Mouse (Mus musculus): ENCODE data around the gene Baz1b.
A peak's percentile ranks its signal among the peaks of the same experiment; 100 is the strongest.

The Baz1b gene

DNA sequence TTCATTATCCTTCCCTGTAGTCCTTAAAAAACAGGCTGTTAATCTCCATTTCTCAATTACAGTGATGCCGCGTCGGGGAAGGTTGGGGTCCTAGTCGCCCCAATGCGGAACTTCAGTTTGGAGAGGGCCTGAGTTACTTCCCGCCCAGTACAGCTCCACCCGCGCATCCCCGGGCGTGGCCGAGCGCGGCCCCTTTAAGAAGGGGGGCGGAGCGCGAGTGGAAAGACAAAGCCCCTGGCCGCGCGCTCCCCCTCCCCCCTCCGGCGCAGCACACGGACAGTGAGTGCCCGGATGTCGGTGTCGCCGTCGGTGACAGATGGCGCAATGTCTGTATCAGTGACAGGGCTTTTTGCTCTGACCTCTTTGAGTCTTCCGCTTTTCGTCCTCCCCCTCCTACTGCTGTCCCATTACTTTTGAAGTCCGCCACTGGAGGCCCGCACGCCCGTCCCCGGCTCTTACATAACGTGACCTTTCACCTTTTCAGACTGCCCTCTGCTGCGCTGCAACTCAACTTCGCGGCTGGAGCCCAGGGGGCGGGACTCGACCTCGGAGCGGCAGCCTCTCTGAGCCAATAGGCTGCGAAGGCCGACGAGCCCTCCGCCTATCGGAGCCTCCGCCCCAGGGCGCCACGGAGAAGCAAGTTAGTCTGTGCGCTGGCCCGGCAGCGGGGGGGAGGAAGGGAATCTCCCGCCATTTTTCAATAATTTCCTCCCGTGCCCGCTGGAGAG is at the start of gene Baz1b:
Gene Baz1b, plus strand, starts transcription at position 644 of the 728 bp plus-strand sequence.
- DNase-seq, result peak; percentile 99

DNA sequence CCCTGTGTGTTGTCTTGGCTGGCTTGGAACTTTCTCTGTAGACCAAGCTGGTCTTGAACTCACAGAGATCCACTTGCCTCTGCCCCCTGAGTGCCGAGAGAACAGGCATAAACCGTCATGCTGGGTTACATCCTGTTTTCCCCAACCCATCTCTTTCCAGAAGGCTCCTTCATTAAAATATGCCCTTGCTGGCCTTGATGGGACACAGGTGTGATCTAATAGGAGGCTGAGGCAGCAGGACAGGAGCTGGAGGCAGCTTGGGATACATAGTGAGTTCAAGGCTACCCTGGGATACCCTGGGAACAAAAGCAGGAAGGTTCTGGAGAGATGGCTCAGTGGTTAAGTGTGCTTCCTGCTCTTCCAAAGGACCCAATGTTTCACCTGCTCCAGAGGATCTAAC is 47.2 kb upstream of the Baz1b start:
- no peak for DNase-seq

DNA sequence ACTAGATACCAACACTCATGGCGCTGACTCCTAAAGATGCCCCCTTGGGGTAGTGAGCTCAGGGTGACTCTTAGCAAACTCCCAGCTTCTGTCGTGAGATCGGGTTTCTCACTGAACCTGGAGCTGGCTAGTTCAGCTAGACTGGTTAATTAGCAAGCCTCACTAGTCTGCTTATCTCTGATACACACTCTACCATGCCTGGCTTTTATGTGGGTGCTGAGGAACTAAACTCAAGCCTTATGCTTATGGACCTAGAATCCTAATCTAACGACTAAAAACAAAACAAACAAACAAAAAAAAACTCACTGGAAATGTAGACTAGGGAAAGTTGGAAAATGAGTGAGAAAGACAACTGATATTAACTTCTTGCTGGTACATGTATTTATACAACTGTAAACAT is 42.6 kb upstream of the Baz1b start:
- DNase-seq, result no peak

DNA sequence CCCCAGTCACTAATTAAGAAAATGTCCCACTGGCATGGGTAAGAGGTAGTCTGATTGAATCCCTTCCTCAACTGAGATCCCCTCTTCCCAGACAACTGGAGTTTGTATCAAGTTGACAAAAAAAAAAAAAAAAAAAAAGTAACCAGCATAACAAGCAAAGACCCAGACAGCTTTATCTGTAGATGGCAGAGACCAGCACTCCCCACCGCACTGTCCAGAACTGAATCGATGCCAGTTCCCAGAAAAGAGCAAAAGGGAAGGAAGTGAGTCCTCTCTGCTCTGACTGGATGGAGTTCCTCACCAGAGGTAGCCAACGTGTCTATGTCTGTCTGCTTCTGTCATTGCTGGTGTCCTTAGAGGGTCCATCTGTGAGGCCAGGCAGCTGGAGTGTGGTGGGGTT is 41.5 kb upstream of the Baz1b start:
- no peak for DNase-seq

DNA sequence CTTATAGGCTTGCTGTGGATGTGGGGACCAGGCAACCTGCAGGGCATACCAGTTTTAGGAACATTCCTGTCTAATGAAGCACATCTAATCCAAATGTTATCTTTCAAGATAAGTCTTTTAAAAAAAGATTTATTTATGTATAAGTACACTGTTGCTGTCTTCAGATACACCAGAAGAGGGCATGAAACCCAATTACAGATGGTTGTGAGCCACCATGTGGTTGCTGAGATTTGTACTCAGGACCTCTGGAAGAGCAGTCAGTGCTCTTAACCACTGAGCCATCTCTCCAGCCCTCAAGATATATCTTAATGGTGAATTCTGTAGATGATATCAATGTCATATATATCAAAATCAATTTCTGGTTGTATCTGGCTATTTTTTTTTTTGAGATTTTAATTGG is 41.1 kb upstream of the Baz1b start:
- DNase-seq, result no peak

DNA sequence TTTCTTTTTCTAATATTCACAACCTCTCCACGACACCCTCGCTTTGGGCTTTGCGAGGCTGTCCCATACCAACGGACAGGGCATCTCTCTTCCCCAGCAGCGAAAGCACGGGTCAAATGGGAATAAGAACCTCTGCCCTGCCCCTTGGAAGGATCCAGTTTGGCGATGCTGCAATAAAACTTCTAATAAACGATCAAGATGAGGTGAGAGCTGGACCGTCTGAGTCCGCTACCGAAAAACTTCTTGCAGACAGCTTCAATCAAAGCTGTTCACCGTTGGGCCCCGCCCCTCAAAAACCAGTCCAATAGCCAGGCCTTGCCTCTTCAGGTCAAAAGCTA is 38.4 kb upstream of the Baz1b start:
- DNase-seq, result no peak

DNA sequence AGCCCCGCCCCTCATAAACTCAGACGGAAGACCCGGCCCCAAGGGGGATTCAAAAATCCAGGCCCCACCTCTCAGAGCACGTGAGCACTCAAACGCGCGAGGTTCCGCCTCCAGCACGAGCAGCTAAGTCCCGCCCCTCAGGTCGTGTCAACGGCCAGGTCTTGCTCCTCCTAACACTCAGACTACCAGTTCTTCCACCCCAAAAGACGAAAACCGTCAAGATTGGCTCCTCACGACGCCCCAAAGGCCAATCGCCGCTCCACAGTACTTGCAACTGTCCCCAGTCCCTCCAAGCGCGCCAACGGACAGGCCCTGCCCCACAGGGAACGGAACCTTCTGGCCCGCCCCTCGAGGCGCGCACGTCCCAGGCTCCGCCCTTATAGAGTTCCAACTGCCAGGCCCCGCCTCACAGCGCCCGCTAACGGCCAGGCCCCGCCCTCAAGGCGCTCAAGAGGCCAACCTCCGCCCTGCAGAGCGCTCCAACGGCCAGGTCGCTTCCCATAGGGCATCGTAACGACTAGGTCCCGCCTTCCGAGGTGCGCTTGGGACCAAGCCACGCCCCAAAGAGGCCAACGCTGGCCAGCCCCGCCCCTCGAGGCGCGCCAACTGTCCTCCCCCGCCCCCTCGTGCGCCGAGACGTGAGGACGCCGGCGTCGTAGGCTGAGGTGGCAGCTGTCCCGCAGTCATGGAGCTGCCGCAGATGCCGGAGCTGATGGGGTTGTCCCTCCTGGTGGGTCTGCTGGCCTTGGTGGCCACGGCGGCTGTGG is 37.8 kb upstream of the Baz1b start, which contains the start of gene Tbl2:
Gene Tbl2, plus strand, starts transcription at position 605 of the 767 bp plus-strand sequence.
- peak; percentile 100 for DNase-seq

DNA sequence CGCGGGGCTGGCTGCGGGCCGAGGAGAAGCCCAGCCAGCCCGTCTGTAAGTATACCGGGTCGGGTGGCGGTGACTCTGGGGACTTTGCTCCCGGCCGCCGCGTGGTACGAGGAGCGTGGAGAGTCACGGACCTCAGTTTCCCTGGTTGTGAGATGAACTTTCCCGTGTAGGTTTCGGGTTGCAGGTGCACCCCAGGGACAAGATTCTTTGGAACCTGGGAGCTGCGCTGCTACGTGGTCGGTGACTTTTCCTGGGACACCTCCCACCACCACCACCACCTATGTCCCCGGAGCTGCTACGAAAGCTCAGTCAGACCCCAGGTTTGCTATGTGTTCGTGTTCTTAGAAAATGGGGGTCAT is 37.3 kb upstream of the Baz1b start:
- DNase-seq, result no peak

DNA sequence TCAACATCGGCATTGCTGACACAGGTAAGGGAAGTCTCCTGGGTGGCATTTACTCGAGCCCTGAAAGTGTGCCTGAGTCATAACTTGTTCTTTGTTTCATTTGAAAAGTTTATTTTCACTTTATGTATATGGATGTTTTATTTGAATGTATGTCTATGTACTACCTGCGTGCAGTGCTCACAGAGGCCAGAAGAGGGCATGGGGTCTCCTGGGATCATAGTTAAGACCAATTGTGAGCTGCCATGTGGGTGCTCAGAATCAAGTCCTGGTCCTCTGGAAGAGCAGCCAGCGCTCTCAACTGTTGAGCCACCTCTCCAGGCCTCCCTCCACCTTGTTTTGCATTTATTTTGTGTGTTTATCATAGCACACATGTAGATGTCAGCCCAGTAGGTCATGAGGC is 30.6 kb upstream of the Baz1b start:
- DNase-seq, result no peak

DNA sequence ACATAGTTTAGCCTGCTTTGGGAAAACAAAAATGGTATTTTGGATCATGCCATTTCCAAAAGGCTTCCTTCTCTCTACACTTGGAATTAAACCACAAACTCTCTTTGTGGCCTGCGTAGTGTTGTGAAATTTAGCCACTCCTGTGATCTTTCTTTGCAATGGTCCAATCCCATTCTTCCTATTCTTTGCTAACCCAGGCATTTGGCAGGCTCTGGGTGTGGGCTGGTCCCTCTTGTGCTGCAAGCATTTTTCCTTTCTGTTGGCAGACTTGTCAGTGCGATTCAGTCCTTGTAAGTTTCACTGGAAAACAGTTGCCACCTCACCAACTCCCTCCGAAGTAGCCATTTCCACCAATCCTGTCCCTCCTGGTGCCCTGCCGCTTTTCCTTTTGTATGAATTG is 25.8 kb upstream of the Baz1b start:
- no peak for DNase-seq

DNA sequence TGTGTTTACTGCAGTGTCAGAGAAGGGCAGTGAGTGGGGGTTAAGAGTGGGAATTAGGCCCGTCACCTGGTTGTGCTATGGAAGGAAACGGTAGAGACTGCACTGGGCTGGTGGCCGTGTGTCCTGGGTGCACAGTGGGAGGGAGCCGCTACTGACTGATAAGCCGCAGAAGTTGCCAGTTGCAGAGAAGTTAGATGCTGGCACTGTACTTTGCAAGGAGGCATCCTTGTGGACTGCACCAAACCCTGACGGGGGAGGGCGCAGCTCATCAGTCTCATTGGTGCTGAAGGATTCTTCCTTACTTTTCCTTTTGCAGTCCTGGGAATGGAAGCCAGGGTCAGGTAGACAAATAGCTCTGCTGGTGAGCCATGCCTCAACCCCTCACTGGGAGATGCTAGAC is 25.4 kb upstream of the Baz1b start:
- no peak for DNase-seq

DNA sequence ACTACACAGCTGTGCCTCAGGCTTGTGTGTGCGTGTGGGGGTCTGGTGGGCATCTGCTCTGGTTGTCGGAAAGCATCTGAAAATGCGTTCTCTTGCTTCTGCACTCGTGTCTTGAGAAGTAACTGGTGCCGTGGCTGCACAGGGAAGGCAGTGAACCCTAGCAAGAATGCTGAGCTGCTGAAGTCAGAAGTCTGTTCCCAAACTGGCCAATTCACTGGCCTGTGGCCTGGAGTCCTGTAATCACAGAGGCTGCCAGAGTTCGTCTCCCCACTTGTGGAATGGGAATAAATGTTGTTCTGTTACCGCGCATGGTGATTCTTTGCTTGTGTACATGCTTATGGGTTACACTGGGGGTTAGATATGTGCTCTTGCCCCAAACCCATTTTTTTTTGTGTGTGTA is 24.7 kb upstream of the Baz1b start:
- peak; percentile 70 for DNase-seq

DNA sequence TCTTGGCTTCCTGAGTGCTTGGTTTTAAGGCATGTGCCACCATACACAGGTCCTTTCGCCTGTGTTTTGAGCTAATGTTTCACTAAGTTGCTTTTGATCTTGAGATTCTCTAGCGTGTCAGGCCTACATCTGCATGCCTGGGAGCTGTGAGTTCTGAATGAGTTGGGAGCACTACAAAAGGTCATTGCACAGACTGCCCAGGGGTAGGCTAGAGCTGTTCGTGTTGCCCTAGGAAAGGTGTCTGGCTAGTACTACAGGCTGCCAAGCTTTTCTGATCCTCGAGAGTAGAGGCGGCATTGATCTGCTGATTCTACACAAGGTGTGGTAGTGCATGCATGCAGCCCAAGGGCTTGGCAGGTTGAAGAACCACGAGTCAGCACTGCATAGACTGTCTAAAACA is 24.2 kb upstream of the Baz1b start:
- DNase-seq, result peak; percentile 60

DNA sequence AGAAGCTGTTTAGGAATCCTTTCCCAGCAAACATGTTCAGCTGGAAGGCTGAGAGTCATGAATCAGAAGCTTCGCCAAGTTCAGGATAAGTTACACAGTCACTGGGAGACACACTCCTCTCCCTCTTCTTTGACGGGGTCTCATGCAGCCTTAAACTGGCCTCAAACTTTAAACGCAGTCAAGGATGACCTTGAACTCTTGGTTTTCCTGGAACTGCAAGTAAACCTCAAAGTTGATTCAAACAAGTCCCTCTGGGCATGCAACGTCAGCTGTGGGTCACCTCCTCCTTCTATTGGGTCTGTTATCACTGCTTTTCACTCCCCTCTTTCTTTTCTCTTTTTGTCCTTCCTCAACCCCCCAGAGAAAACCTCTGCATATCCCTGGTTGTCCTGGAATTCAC is 20.2 kb upstream of the Baz1b start:
- DNase-seq, result no peak

DNA sequence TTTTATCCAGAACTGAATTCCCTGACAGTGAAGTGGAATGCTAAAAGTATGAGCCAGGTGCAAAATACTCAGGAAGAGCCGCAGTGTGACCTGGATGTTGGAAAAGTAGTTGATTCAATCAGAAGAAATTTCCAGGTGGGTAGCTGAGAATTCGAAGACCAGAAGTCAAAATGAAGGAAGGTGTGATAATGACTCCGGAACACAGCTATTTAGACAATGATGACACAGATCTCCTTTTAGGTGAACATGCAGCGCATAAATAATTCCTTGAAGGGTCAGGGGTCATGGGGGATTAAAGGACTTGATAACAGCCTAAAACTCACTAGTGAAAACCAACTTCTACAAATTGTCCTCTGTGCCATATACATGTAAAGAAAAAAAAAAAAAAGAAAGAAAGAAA is 19.6 kb upstream of the Baz1b start:
- DNase-seq, result no peak

DNA sequence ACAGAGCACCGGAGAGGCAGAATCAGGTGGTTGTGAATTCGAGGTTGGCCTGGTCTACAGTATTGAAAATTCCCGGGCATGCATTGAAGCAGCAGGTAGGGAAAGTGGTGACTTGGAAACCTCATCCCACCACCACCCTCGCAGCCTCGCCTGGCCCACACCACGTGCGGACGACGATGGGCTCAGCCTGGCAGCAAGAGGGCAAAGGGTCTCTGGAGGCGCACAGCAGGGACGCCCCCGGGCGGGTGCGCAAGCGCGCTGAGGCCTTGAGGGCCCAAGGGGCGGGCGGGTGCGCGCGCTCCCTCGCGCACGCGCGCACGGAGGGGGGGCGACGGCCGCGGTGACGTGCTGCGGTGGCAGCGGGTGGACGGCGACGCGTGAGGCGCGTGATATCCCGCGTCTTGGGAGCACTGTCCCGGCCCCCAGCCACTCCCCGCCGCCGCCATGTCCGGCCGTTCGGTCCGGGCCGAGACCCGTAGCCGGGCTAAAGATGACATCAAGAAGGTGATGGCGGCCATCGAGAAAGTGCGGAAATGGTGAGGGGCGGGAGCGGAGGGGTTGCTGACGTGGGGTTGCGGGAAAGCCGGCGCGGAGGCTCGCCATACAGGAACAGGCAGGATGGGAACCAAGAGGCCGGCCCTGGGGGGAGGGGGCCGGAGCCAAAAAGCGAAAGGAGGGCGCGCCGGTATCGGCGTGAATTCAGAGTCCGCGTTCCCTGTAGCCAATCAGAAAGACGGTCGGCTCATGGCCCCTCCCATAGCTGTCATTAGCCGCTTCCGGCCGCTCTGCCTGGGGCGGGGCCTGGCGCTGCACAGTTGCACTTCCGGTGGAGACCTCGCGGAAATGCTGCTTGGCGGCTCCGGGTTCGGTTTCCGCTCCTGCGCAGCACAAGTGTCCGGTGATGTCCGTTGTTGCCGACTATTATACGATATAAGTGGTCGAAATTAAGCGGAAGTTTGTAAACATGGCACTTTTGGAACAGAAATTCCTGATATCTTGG is 18.7 kb upstream of the Baz1b start, which contains the start of gene Bcl7b:
Gene Bcl7b, plus strand, starts transcription at position 221 of the 1,000 bp plus-strand sequence.
- DNase-seq, result peak; percentile 99

DNA sequence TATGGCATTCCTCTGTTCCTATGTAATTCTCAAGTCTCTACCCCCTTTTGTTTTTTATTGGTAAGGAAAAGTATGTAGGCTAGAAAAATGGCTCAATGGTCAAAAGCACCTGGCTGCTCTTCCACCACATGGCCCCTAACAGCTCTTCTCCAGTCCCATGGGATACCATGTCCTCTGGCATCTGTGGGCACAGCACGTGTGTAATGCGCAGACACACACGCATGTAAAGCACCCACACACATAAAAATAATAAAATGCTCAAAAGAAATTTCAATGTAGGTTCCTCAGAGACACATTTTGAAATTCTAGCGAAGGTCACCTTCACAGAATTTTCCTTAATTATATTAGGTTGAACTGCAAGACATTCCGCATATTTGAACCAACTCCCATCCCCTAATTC is 17.6 kb upstream of the Baz1b start:
- DNase-seq, result no peak

DNA sequence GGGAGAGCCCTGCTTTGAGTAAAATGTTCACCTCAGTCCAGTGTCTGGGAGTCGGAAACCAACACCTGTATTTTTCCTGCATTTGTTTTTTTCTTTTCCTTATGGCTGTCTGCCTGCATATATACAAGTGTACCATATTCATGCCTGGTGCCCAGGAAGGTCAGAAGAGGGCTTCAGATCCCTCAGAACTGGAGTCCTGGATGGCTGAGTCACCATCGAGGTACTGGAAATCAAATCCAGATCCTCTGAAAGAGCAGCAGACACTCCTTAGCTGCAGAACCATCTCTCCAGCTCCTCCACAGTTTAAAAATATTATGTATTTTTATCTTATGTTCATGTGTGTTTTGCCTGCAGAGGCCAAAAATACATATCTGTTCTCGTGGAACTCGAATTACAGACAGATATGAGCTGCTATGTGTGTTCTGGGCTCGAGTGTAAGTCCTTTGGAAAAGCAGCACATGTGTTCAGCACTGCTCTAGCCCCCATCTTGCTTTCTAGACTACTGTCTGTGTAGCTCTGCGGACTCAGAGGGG is 15.3 kb upstream of the Baz1b start:
- no peak for DNase-seq

DNA sequence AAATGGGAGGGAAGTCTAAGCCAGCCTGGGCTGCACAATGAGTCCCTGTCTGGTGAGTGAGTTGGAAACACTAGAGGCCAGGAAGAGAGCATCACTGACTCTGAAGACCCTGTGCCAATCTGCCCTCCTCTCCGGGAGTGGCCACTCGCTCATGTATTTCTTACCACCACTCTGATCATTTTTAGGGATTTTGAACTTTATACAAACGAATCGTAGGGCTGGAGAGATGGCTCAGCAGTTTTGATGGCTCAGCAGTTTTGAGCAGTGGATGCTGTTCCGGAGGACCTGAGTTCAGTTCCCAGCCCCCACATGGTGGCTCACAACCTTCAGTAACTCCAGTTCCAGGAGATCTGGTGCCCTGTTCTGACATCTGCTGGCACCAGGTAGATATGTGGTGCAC is 14.1 kb upstream of the Baz1b start:
- DNase-seq, result no peak

DNA sequence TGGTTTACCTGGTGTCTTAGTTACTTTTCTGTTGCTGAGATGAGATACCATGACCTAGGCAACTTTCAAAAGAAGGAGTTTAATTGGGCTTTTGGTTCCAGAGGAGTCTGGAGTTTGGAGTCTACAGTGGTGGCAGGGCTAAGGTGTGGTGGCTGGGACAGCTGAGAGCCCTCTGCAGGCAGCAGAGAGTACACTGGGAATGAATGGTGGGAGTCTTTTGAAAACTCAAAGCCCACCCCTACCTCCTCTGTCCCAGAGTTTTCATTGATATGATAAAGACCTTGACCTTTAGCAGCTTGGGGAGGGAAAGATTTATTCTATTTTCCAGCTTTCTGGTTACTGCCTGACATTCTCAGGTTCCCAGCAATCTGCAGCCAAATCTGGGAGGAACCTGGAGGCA is 12.0 kb upstream of the Baz1b start:
- no peak for DNase-seq

DNA sequence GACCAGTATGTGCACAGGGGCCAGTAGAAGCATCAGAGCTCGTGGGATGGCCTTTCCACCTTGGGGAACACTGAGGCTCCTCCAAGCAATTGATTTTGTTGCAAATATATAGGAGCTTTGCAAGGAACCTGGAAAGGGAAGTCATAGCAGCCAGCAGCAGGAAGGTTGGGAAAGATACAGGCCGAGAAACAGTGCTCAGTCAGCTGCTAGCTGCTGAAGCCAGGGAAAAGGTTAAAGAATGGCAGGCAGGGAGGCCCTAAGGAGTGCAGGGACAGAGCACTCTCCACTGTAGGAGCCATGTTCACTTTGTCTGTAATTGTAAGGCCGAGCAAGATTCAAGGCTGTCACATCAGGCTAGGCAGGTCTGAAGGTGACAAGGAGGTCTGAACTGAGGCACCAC is 8.5 kb upstream of the Baz1b start:
- DNase-seq, result no peak

DNA sequence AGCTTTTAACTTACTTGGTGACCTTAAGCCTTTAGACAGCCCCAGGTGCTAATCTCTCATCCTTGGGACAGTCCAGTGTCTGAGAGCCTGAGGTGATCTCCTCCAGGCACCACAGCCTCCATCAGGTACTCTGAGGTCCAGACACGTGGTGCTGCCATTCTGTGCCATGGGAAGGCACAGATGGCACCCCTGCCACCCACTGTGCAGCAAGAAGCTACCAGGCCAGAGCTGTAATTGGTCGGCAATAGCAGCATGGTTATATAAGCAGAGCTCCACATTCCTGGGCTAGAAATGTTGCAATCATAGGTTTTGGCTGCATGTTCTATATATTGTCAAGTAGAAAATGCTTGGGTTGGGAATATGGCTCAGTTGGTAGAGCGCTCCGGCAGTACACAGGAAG is 8.1 kb upstream of the Baz1b start:
- no peak for DNase-seq

DNA sequence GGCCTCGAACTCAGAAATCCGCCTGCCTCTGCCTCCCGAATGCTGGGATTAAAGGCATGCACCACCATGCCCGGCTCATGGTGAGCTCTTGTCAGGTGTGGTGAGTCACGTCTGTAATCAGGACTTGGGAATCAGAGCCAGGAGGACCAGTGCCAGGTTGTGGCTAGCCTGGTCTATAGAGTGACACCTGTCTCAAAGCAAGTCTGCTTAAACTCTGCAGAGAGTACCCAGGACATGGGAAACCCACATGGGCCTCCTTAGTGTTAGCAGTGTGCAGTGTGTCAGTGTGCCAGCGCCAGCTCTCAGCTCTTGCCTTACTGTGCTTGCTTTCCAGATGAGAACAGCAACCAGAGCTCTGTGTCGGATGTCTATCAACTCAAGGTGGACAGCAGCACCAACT is 7.4 kb upstream of the Baz1b start:
- no peak for DNase-seq
